Mouse (Mus musculus): Measurements from ENCODE around the gene Igdcc4. TPM values are rescaled to one million over a fixed set of nuclear protein-coding genes. Genes with fewer than 3 reads are reported as not detected.
A peak's percentile ranks its signal among the peaks of the same experiment; 100 is the strongest.

The Igdcc4 gene
- total RNA-seq, 2 experiments from 2014 or later, result 31.8 to 32.6 TPM

- peak; percentile 28 to 43 for DNase-seq
Observed at GRCm38 (mm10) chr9:65109132-65110072, 8.1 kb downstream of the Igdcc4 start.

- peak; percentile 66 to 75 for DNase-seq
Observed at GRCm38 (mm10) chr9:65111698-65112097, 10.4 kb downstream of the Igdcc4 start.

- no peak for DNase-seq
Observed at GRCm38 (mm10) chr9:65113694-65114093, 12.4 kb downstream of the Igdcc4 start.

- no peak for DNase-seq
Observed at GRCm38 (mm10) chr9:65115891-65116290, 14.6 kb downstream of the Igdcc4 start.

- DNase-seq, result no peak
Observed at GRCm38 (mm10) chr9:65117516-65117915, 16.2 kb downstream of the Igdcc4 start.

GRCm38 (mm10) chr9:65120935-65121334 lies 19.6 kb downstream of the Igdcc4 start:
- DNase-seq, result peak; percentile 82 to 85

GRCm38 (mm10) chr9:65122545-65122944 lies 21.3 kb downstream of the Igdcc4 start:
- no peak for DNase-seq

GRCm38 (mm10) chr9:65123552-65124168 lies 22.4 kb downstream of the Igdcc4 start:
- peak; percentile 66 to 76 for DNase-seq

GRCm38 (mm10) chr9:65128123-65128815 lies 27.0 kb downstream of the Igdcc4 start:
- DNase-seq, result peak; percentile 71 to 75

- DNase-seq, result no peak
Observed at GRCm38 (mm10) chr9:65131717-65132116, 30.4 kb downstream of the Igdcc4 start.

GRCm38 (mm10) chr9:65133739-65134138 lies 32.5 kb downstream of the Igdcc4 start:
- peak; percentile 78 to 82 for DNase-seq

GRCm38 (mm10) chr9:65135126-65135525 lies 33.8 kb downstream of the Igdcc4 start:
- DNase-seq, result no peak

- no peak for DNase-seq
Observed at GRCm38 (mm10) chr9:65140491-65140890, 39.2 kb downstream of the Igdcc4 start.

GRCm38 (mm10) chr9:65140936-65141305 lies 39.6 kb downstream of the Igdcc4 start, which contains the start of gene Igdcc3:
Igdcc3 (plus strand) TSS chr9:65141189.
- peak; percentile 52 to 71 for DNase-seq

- peak; percentile 76 to 78 for DNase-seq
Observed at GRCm38 (mm10) chr9:65141306-65141975, 40.2 kb downstream of the Igdcc4 start.

GRCm38 (mm10) chr9:65141976-65142318 lies 40.7 kb downstream of the Igdcc4 start:
- peak; percentile 62 to 80 for DNase-seq

- DNase-seq, result no peak
Observed at GRCm38 (mm10) chr9:65142399-65142798, 41.1 kb downstream of the Igdcc4 start.

GRCm38 (mm10) chr9:65146001-65146400 lies 44.7 kb downstream of the Igdcc4 start:
- no peak for DNase-seq

- DNase-seq, result no peak
Observed at GRCm38 (mm10) chr9:65148507-65148906, 47.2 kb downstream of the Igdcc4 start.

GRCm38 (mm10) chr9:65152711-65153330 lies 51.5 kb downstream of the Igdcc4 start:
- DNase-seq, result no peak

- DNase-seq, result no peak
Observed at GRCm38 (mm10) chr9:65153331-65153711, 52.0 kb downstream of the Igdcc4 start.
